ENCODE assay signal across 13 mouse cellular contexts in the genomic region with DNA sequence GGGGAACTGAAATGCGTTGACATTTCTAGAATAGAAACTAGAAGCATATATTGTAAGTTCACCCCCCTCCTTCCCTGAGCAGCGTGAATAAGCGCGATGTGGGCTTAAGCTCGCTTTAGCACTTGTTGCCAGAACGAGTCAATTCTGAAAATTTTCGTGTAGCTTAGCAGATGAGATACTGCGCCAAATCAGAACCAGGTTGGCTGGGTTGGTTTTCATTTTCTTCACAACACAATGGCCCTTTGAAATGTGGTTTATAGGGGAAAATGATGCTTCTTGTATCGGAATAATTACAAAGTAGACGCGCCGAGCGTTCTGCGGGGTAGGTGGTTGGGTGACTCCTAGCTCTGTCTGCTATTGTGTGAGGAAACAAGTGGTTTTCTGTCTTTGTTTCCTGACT. TPM values are rescaled to one million over a fixed set of nuclear protein-coding genes. Genes with fewer than 3 reads are reported as not detected.
DNase-seq lines count a peak whose midpoint lies in the region; ATAC-seq and TF ChIP-seq lines count a peak whose summit lies in the region.
"Had no signal": no experiment of that assay in that cellular context is flagged by ENCODE, and none has a peak within 500 bp of the region (broad histone marks: within the 10 kb centered on the region; RNA-seq: fewer than 3 reads in every experiment).

No protein-coding gene starts in this region.

- ATAC-seq in cerebellum, adult (ENCODE audit: insufficient number of reproducible peaks, low FRiP score, low TSS enrichment) = no peak
- no peak for ATAC-seq in embryonic facial prominence, embryonic 14.5 days (ENCODE audit: low read depth)
- ATAC-seq in hindbrain, embryonic 16.5 days = no peak
- no peak for ATAC-seq in kidney, embryonic 14.5 days (ENCODE audit: low FRiP score, low TSS enrichment)
- ATAC-seq: Patski had no signal

- no peaks in the 10 kb centered on the region for H3K36me3 ChIP-seq in embryonic facial prominence, embryonic 14.5 days (ENCODE audit: control insufficient read depth, insufficient read depth, low read length)
- H3K36me3 ChIP-seq in hindbrain, embryonic 16.5 days (ENCODE audit: control insufficient read depth, insufficient read depth, low read length) = no peaks in the 10 kb centered on the region
- no peaks in the 10 kb centered on the region; the same call in 1 of the 2 replicates for H3K36me3 ChIP-seq in heart, adult 2 months (ENCODE audit: control insufficient read depth, insufficient read depth, low read length)
- H3K36me3 ChIP-seq in kidney, embryonic 14.5 days (ENCODE audit: control insufficient read depth, insufficient read depth, low read length) = no peaks in the 10 kb centered on the region

- intact Hi-C loops in heart, postnatal 25 days (cut with DNase I) = no loop called here
- intact Hi-C loops in heart, adult 2 months (cut with DNase I) = no loop called here

- no peaks in the 10 kb centered on the region for H3K79me2 ChIP-seq in heart, adult 2 months (replicated peaks; ENCODE audit: control insufficient read depth, insufficient read depth, low read length)

- peak overlapping the region; percentile 60 for H3K9ac ChIP-seq in embryonic facial prominence, embryonic 14.5 days (ENCODE audit: low read depth, low read length)
- 0 out of 2 replicates have a peak overlapping the region, but pooled peaks have one; percentile 1 for H3K9ac ChIP-seq in hindbrain, embryonic 16.5 days (ENCODE audit: low read depth, low read length)
- H3K9ac ChIP-seq in heart, adult 2 months (ENCODE audit: low read depth, low read length) = no peak overlapping the region
- no peak overlapping the region for H3K9ac ChIP-seq in kidney, embryonic 14.5 days (ENCODE audit: low read depth, low read length)

- H3K4me2 ChIP-seq in embryonic facial prominence, embryonic 14.5 days (ENCODE audit: low read depth, low read length) = peak overlapping the region; percentile 32; the same call in 1 of the 2 replicates
- H3K4me2 ChIP-seq in hindbrain, embryonic 16.5 days (ENCODE audit: low read length) = peak overlapping the region; percentile 31
- H3K4me2 ChIP-seq in kidney, embryonic 14.5 days (replicated peaks; ENCODE audit: low read depth, low read length) = no peak overlapping the region
- H3K4me2 ChIP-seq: heart, embryonic 11.5 days had no signal

- peak overlapping the region; percentile 39; the same call in 1 of the 2 replicates for H3K27ac ChIP-seq in embryonic facial prominence, embryonic 14.5 days (replicated peaks; ENCODE audit: low read depth, low read length)
- no peak overlapping the region; the same call in 1 of the 2 replicates for H3K27ac ChIP-seq in hindbrain, embryonic 16.5 days (ENCODE audit: low read depth, low read length)
- H3K27ac ChIP-seq in olfactory bulb, adult 2 months (ENCODE audit: insufficient read depth, low read depth, low read length) = peak overlapping the region; percentile 96
- H3K27ac ChIP-seq in heart, adult 2 months = no peak overlapping the region
- H3K27ac ChIP-seq in kidney, embryonic 14.5 days (ENCODE audit: low read depth, low read length) = no peak overlapping the region

- no peak for TF ChIP-seq CTCF in olfactory bulb, adult 2 months (IDR thresholded peaks at IDR 0.05; ENCODE audit: insufficient read depth, low read depth, low read length)
- no peak for TF ChIP-seq CTCF in heart, adult 2 months (IDR thresholded peaks at IDR 0.05)

- H3K9me3 ChIP-seq in embryonic facial prominence, embryonic 14.5 days (ENCODE audit: control insufficient read depth, low read length) = no peaks in the 10 kb centered on the region
- H3K9me3 ChIP-seq in hindbrain, embryonic 16.5 days (ENCODE audit: control insufficient read depth, low read length) = no peaks in the 10 kb centered on the region
- no peaks in the 10 kb centered on the region for H3K9me3 ChIP-seq in kidney, embryonic 14.5 days (ENCODE audit: control insufficient read depth, low read length)

- WGBS in embryonic facial prominence, embryonic 14.5 days = 2% methylated on average over 14 of the region's 14 CpGs
- WGBS in hindbrain, embryonic 16.5 days = 4% methylated on average over 14 of the region's 14 CpGs
- 3% methylated on average over 14 of the region's 14 CpGs for WGBS in olfactory bulb, adult 2 months
- WGBS in heart, adult 2 months = 7% methylated on average over 14 of the region's 14 CpGs
- 2% methylated on average over 14 of the region's 14 CpGs for WGBS in kidney, embryonic 14.5 days

- no peak for TF ChIP-seq EP300 in heart, adult 2 months (IDR thresholded peaks at IDR 0.05; ENCODE audit: insufficient read depth, low read depth, low read length)

- no peak for TF ChIP-seq POLR2A in olfactory bulb, adult 2 months (IDR thresholded peaks at IDR 0.05; ENCODE audit: insufficient read depth, low read depth, low read length)
- no peak for TF ChIP-seq POLR2A in heart, adult 2 months (IDR thresholded peaks at IDR 0.05; ENCODE audit: insufficient read depth, low read depth, low read length)

- DNase-seq in cerebellum, postnatal 10 days = peak; percentile 21 to 40
- peak; percentile 53 for DNase-seq in embryonic facial prominence, embryonic 14.5 days (ENCODE audit: low spot score)
- DNase-seq in heart, postnatal 25 days (ENCODE audit: low spot score) = no peak
- DNase-seq in heart, adult 2 months = no peak
- DNase-seq: kidney, adult 2 months; lung, adult 2 months had no signal

- no peaks in the 10 kb centered on the region for H3K4me1 ChIP-seq in embryonic facial prominence, embryonic 14.5 days (ENCODE audit: control insufficient read depth, insufficient read depth, low read length)
- H3K4me1 ChIP-seq in hindbrain, embryonic 16.5 days (ENCODE audit: control insufficient read depth, insufficient read depth, low read depth, low read length) = peaks cover 10% of the 10 kb centered on the region
- H3K4me1 ChIP-seq in olfactory bulb, adult 2 months (ENCODE audit: control insufficient read depth, insufficient read depth, low read length) = peaks cover 18% of the 10 kb centered on the region
- no peaks in the 10 kb centered on the region for H3K4me1 ChIP-seq in heart, adult 2 months (ENCODE audit: control insufficient read depth, insufficient read depth, low read length)
- peaks cover 13% of the 10 kb centered on the region; the same call in 1 of the 2 replicates for H3K4me1 ChIP-seq in kidney, embryonic 14.5 days (ENCODE audit: control insufficient read depth, insufficient read depth, low read length)

- peak overlapping the region; percentile 33 for H3K4me3 ChIP-seq in embryonic facial prominence, embryonic 14.5 days (ENCODE audit: low read depth, low read length)
- peak overlapping the region; percentile 41 for H3K4me3 ChIP-seq in hindbrain, embryonic 16.5 days (ENCODE audit: low read length)
- peak overlapping the region; percentile 42 for H3K4me3 ChIP-seq in olfactory bulb, adult 2 months (ENCODE audit: insufficient read depth, low read depth, low read length)
- no peak overlapping the region for H3K4me3 ChIP-seq in heart, adult 2 months
- H3K4me3 ChIP-seq in kidney, embryonic 14.5 days (ENCODE audit: low read length) = no peak overlapping the region

- H3K27me3 ChIP-seq in embryonic facial prominence, embryonic 14.5 days (replicated peaks; ENCODE audit: control insufficient read depth, insufficient read depth, low read length) = peaks cover 93% of the 10 kb centered on the region
- peaks cover 12% of the 10 kb centered on the region for H3K27me3 ChIP-seq in hindbrain, embryonic 16.5 days (replicated peaks; ENCODE audit: control insufficient read depth, insufficient read depth, low read length)
- peaks cover 35% of the 10 kb centered on the region for H3K27me3 ChIP-seq in heart, adult 2 months (ENCODE audit: control insufficient read depth, insufficient read depth, low read length)
- peaks cover 87% of the 10 kb centered on the region for H3K27me3 ChIP-seq in kidney, embryonic 14.5 days (ENCODE audit: control insufficient read depth, insufficient read depth, low read length)

RNA-seq across cellular contexts. Expression of a gene that starts 2.4 kb away (rescaled TPM):
- 4.3 and 5.1 TPM in 2 replicates for polyA plus RNA-seq in embryonic facial prominence, embryonic 14.5 days (2014; fragmentation: Nextera tagmentation; extraction: Ambion mirVana)
- polyA plus RNA-seq in hindbrain, embryonic 16.5 days (2015; fragmentation: Nextera tagmentation; extraction: Ambion mirVana) = 8.2 and 8.6 TPM in 2 replicates
- not detected in 2 replicates for polyA plus RNA-seq in olfactory bulb, adult 2 months (2012; ENCODE audit: insufficient read depth, insufficient read length, low replicate concordance, missing spikeins)
- total RNA-seq in heart, postnatal 25 days (2021) = not detected
- total RNA-seq in heart, adult 2 months (2021) = not detected
- 0.66 TPM in 1 of 2 replicates, not detected in the other for polyA plus RNA-seq in heart, adult 2 months (2012; rRNA removed)
- not detected in 2 replicates for polyA plus RNA-seq in kidney, embryonic 14.5 days (2014; fragmentation: Nextera tagmentation; extraction: Ambion mirVana)
- total RNA-seq: neutrophil, adult 5-6 weeks had no signal

Comparison
In these comparisons a context has a peak if more than half of its experiments do, and no peak if none do; other contexts are left out.
1. DNase-seq: peak in cerebellum, postnatal 10 days (2 of 2) and embryonic facial prominence, embryonic 14.5 days (single experiment); none in heart, postnatal 25 days (single experiment) and heart, adult 2 months (0 of 2).
2. H3K27ac ChIP-seq: peak in embryonic facial prominence, embryonic 14.5 days (single experiment) and olfactory bulb, adult 2 months (single experiment); none in hindbrain, embryonic 16.5 days (single experiment), heart, adult 2 months (single experiment) and kidney, embryonic 14.5 days (single experiment).
3. H3K4me3 ChIP-seq: peak in embryonic facial prominence, embryonic 14.5 days (single experiment), hindbrain, embryonic 16.5 days (single experiment) and olfactory bulb, adult 2 months (single experiment); none in heart, adult 2 months (single experiment) and kidney, embryonic 14.5 days (single experiment).
4. H3K9ac ChIP-seq: peak in embryonic facial prominence, embryonic 14.5 days (single experiment) and hindbrain, embryonic 16.5 days (single experiment); none in heart, adult 2 months (single experiment) and kidney, embryonic 14.5 days (single experiment).